Mouse (Mus musculus): ENCODE results near the gene Fancl.

The Fancl gene

DNA sequence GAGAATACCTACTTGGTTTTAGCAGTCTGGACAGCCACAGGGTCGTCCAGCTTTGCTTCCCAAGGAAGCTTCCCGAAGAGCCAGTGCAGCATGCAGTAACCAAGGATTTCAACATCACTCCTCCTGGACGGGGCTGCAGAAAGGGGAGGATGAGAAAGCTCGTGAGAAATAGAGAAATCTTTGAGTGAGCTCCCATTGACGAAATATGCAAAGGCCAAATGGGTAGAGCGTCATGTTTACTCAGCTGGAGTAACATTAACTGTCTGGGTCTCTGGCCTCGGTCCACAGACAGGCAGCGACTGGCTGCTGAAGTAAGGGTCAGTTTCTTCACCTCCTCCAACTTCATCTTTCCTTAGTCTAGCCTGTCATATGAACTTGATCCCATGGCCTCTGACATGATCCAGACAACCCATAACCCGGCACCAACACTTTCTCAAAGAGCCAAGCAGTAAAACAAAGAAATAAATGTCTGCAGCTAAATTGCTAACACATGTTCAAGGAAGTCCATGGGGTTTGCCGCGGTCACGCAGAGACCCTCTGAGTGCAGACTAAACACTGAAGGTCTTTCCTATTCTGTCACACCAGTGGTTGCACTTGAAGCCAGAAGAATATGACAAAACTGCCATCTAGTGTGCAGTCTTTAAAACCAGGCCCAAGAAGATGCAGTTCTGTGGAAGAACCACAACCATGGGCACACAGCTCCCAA lies 104.0 kb downstream of the Fancl start:
- DNase-seq (ENCODE audit: low read depth, low spot score): peak; percentile 40

DNA sequence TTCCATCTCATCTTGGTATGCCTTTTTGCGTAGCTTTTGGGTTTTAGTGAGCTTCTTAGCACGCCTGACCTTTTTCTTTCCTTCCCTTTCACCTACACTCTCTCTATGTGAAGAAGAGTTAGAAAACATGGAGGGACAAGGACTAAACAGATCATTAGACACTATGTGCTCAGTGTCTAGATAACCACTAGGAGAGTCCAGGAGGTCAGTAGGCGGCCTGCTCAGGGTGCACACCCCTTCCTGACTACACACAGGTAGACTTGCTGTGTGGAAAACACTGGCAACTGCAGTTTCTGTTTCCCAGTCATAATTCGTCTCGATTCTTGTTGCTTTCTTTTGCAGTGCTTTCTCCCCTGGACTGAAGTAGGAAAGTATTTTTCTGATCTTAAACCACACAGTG lies 110.0 kb downstream of the Fancl start:
- no peak for DNase-seq (ENCODE audit: low read depth, low spot score)

DNA sequence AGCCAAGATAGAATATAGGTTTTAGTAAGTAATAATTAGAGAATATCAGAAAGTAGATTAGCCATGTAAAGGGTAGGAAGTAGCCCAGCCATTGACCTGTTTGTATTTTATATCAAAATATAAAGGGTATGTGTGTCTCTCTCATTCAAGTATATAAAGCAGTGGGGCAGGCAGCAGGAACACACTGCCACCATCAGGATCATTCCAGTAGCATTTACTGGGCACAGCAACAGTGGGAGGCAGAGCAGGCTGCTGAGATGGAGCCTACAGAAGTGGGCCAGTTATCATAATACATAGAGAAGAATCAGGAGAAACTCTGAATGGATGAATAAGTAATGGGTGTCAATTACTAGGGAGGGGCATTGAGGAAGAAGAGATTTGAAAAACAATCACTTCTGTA lies 127.7 kb downstream of the Fancl start:
- DNase-seq (ENCODE audit: low read depth, low spot score): peak; percentile 18

- DNase-seq (ENCODE audit: low read depth, low spot score): no peak
Observed at GRCm38 (mm10) chr11:26516086-26516485, 130.2 kb downstream of the Fancl start.

DNA sequence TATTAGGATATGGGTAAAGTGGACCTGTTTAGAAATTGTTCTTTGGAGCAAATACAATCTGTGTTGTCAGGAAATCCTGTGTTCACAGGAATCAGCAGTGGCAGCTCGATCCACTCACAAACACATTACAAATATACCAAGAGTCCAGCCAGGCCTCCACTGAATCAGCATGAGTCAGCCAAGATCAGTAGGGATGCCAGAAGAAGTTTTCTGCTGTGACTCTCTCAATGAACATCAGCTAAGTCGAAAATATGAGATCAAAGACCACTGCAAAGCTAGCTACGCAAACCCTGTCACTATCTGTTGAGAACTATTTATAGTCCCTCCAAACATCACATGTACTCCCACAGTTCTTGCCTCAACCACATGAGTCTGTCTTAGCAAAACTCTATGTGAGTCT lies 133.1 kb downstream of the Fancl start:
- no peak for DNase-seq (ENCODE audit: low read depth, low spot score)
